Mouse (Mus musculus) E14TG2a.4 (cell line): ENCODE data around the gene Tmem207.

ENCODE experiments used
- CTCF ChIP-seq: conservative IDR thresholded peaks from 2 replicates; pipeline ENCODE4 v1.5.1; 2014; ENCODE audit warnings: low read length
- POU5F1 ChIP-seq: IDR thresholded peaks from 2 replicates; pipeline ENCODE4 v1.6.1; 2014; ENCODE audit warnings: low read length, borderline replicate concordance

GRCm38 (mm10) chr16:26552234-26552633, 25.7 kb upstream of the Tmem207 start:
- no peak for TF ChIP-seq CTCF
- no peak for TF ChIP-seq POU5F1
